Mouse (Mus musculus) embryonic facial prominence, embryonic 10.5 days (tissue): ENCODE measurements around the gene Cxcl15. TPM values are rescaled to one million over a fixed set of nuclear protein-coding genes. Genes with fewer than 3 reads are reported as not detected.

Experiments
- microRNA-seq: library from miRNA; unstranded; fragments of <30 nt; microRNA quantifications from one replicate; pipeline ENCODE4, GENCODE M21; 2017
- polyA plus RNA-seq: library from polyadenylated mRNA; unstranded; fragments of >200 nt; fragmentation: Nextera tagmentation; extraction: Ambion mirVana; gene quantifications from 2 replicates; pipeline ENCODE4 v1.2.1, GENCODE M21; 2016

Cxcl15 gene
- polyA plus RNA-seq, 1 experiment from 2014 or later, result not detected

Small RNA genes within 50 kb of the gene (microRNA-seq; reads per million reads assigned to microRNA genes)
- gene Gm24322, result not detected

Other genes with a start within 250 kb of the Cxcl15 start
- not detected in 2 replicates for gene 5830473C10Rik, start 233.4 kb upstream of the Cxcl15 start, polyA plus RNA-seq
- gene Rassf6, start 153.9 kb upstream of the Cxcl15 start, polyA plus RNA-seq, result 0.30 and 0.40 TPM in 2 replicates
- 0.30 and 0.37 TPM in 2 replicates for gene Cxcl5, start 35.2 kb upstream of the Cxcl15 start, polyA plus RNA-seq
- gene Ppbp, start 26.0 kb upstream of the Cxcl15 start, polyA plus RNA-seq, result 4.7 and 9.6 TPM in 2 replicates
- gene Pf4, start 22.1 kb upstream of the Cxcl15 start, polyA plus RNA-seq, result 34.2 and 55.7 TPM in 2 replicates
- gene Cxcl3, start 8.4 kb upstream of the Cxcl15 start, polyA plus RNA-seq, result 0.15 TPM in 1 of 2 replicates, not detected in the other
- 0.10 TPM in 1 of 2 replicates, not detected in the other for gene Cxcl1, start 96.7 kb downstream of the Cxcl15 start, polyA plus RNA-seq
- gene Cxcl2, start 109.3 kb downstream of the Cxcl15 start, polyA plus RNA-seq, result not detected in 2 replicates
- gene Mthfd2l, start 136.6 kb downstream of the Cxcl15 start, polyA plus RNA-seq, result 53.2 and 58.7 TPM in 2 replicates
- gene Epgn, start 232.9 kb downstream of the Cxcl15 start, polyA plus RNA-seq, result 0.30 and 0.45 TPM in 2 replicates